Mouse (Mus musculus) liver, adult 2 months (tissue): ENCODE measurements around the gene Enox1. TPM values are rescaled to one million over a fixed set of nuclear protein-coding genes. Genes with fewer than 3 reads are reported as not detected.

Source experiments
- DNase-seq: peaks from one replicate; pipeline ENCODE4 v3.0.0-alpha.2; 2011; ENCODE audit warnings: low read depth, low spot score; ENCODE audit errors: extremely low read depth
- H3K27ac ChIP-seq: fragments of 200-500 bp; replicated peaks from 2 replicates; pipeline ENCODE4 v1.5.1; 2012; ENCODE audit warnings: low read depth, mild to moderate bottlenecking, control low read depth, inconsistent platforms, low read length; ENCODE audit not compliant: insufficient read depth
- H3K27me3 ChIP-seq: fragments of 200-500 bp; 2 replicates; pipeline ENCODE4 v1.6.1; 2012; ENCODE audit warnings: mild to moderate bottlenecking, moderate library complexity, low read length, inconsistent platforms; ENCODE audit not compliant: control insufficient read depth, insufficient read depth
- H3K36me3 ChIP-seq: fragments of 200-500 bp; 2 replicates; pipeline ENCODE4 v1.6.1; 2012; ENCODE audit warnings: low read length, inconsistent platforms; ENCODE audit not compliant: control insufficient read depth, insufficient read depth
- H3K4me1 ChIP-seq: fragments of 200-500 bp; 2 replicates; pipeline ENCODE4 v1.6.1; 2011; ENCODE audit warnings: low read length; ENCODE audit not compliant: control insufficient read depth, insufficient read depth
- H3K4me3 ChIP-seq: fragments of 200-500 bp; 2 replicates; pipeline ENCODE4 v1.5.1; 2011; ENCODE audit warnings: low read depth, mild to moderate bottlenecking, control low read depth, low read length, moderate library complexity; ENCODE audit not compliant: insufficient read depth
- H3K79me2 ChIP-seq: fragments of 200-500 bp; 2 replicates; pipeline ENCODE4 v1.6.1; 2012; ENCODE audit warnings: inconsistent platforms, mild to moderate bottlenecking, low read length, moderate library complexity; ENCODE audit not compliant: control insufficient read depth, insufficient read depth
- H3K9ac ChIP-seq: fragments of 200-500 bp; 2 replicates; pipeline ENCODE4 v1.6.1; 2012; ENCODE audit warnings: low read depth, mild to moderate bottlenecking, control low read depth, inconsistent platforms, low read length
- CTCF ChIP-seq: fragments of 200-500 bp; IDR thresholded peaks from 2 replicates; pipeline ENCODE4 v1.5.1; 2011; ENCODE audit warnings: low read depth, low read length, control low read depth
- POLR2A ChIP-seq: fragments of 200-500 bp; IDR thresholded peaks from 2 replicates; pipeline ENCODE4 v1.6.1; 2011; ENCODE audit warnings: low read length, control low read depth; ENCODE audit not compliant: insufficient read depth; ENCODE audit errors: extremely low read depth
- WGBS: fragments of 180-500 bp; shearing (Covaris S2); methylation state at CpG from one replicate; pipeline ENCODE4 v1.1.7; 2018; 5-methylcytosine and 5-hydroxymethylcytosine counted together
- polyA plus RNA-seq: library from polyadenylated mRNA; depleted of rRNA; stranded (reverse); fragments of >200 nt; gene quantifications from 2 replicates; pipeline ENCODE4 v1.2.3, GENCODE M21; 2012
- total RNA-seq: library from RNA; depleted of rRNA; stranded (reverse); fragments of >200 nt; gene quantifications from 2 replicates; pipeline ENCODE4 v1.2.3, GENCODE M21; 2014

Enox1 gene
- total and polyA plus RNA-seq, 2 experiments: 0.09 TPM; not detected in 1

DNA sequence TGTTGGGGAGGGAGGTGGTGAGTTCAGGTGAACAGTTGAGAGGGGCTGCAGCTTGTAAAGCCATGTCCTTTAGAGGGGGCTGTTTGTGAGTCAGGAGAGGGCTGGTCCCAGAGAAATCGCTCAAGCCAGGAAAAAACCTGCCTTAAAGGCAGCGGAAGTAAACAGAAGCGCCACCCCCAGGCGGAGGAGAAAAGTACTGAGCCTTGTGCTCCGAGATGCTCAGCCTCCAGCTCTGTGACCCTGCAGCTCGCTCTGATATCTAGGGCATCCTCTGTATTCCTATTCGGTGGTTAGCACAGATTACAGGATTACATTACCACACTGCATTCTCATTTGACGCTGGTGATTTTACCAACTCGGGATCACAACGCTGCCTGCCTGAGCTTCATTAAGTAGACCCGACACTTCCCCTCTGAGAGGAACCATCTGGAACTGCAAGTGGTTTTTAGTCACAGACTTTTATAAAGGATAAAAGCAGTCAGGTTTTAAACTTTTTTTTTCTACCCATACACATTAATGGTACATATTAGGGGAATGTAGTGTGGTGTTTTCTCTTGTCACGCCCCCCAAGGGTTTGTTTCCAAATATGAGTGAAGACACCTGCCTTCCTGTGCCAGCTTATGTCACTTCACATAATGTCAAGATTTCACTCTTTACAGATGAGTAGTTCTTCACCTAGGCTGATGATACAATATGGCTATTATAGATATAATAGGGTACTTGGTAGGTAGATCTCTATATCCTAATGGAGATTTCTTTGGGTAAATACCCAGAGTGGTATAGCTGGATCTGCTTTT lies 552.0 kb downstream of the Enox1 start:
- TF ChIP-seq POLR2A (no peak), CTCF (no peak)
- H3K79me2 ChIP-seq: no peaks in the 10 kb centered on the region
- WGBS: 59% methylated on average over 12 of the region's 12 CpGs
- H3K9ac ChIP-seq: no peak overlapping the region
- H3K4me1 ChIP-seq: no peaks in the 10 kb centered on the region
- no peaks in the 10 kb centered on the region for H3K36me3 ChIP-seq
- H3K27ac ChIP-seq: no peak overlapping the region
- no peaks in the 10 kb centered on the region for H3K27me3 ChIP-seq
- H3K4me3 ChIP-seq: no peak overlapping the region
- no peak for DNase-seq

DNA sequence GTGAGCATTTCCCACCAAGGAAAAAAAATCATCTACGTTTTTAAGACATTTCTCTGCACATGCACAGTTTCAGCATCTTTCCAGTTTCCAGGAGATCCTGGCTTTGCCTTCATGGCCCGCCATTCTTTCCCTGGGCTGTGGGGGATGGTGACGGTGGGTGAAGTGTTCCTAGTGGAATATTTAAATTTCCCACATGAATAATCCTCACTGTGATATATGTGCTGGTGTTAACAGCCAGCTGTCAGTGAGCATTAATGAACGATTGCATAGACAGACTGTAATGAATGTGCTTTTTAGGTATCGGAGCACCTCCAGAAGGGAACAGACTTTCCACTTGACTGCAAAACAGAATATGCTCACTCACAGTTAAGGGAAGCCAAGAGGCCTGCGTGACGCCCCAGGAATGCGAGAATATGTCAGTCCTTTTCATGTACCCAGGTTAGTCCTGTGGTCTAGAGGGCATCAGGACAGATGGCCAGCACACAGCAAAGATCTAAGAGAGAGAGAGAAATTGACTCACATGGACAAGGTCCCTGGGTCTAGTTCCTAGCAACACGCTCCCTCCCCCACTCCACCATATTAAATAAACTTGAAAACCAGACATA lies 558.5 kb downstream of the Enox1 start:
- 86% methylated on average over 9 of the region's 9 CpGs for WGBS
- no peak for DNase-seq
- no peak overlapping the region for H3K4me3 ChIP-seq
- no peaks in the 10 kb centered on the region for H3K79me2 ChIP-seq
- no peak for TF ChIP-seq POLR2A
- no peak for TF ChIP-seq CTCF
- no peaks in the 10 kb centered on the region for H3K4me1 ChIP-seq
- no peak overlapping the region for H3K27ac ChIP-seq
- H3K9ac ChIP-seq: no peak overlapping the region
- H3K36me3 ChIP-seq: no peaks in the 10 kb centered on the region
- H3K27me3 ChIP-seq: no peaks in the 10 kb centered on the region

DNA sequence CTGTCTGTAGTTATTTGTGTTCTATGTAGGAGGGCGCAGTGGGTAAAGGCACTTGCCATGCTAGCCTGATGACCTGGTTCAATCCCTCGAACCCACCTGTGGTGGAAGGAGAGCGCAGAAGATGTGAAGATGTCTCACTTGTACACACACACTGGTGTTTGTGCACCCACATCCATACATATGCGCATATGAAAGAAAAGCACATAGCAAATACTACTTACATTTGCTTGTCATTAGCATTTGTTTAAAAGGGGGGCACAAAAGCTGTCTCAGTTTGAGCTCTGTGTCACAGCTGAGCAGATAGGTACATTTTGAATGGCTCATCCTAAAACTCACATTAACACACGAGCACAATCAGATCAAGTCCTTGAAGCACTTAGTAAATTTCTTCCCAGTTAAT lies 560.4 kb downstream of the Enox1 start:
- TF ChIP-seq CTCF: no peak
- TF ChIP-seq POLR2A: no peak
- Histone ChIP-seq H3K36me3 (no peaks in the 10 kb centered on the region), H3K4me3 (no peak overlapping the region), H3K27ac (no peak overlapping the region), H3K79me2 (no peaks in the 10 kb centered on the region), H3K9ac (no peak overlapping the region), H3K27me3 (no peaks in the 10 kb centered on the region), H3K4me1 (no peaks in the 10 kb centered on the region)
- WGBS: 91% methylated on average over 5 of the region's 5 CpGs
- DNase-seq: no peak

DNA sequence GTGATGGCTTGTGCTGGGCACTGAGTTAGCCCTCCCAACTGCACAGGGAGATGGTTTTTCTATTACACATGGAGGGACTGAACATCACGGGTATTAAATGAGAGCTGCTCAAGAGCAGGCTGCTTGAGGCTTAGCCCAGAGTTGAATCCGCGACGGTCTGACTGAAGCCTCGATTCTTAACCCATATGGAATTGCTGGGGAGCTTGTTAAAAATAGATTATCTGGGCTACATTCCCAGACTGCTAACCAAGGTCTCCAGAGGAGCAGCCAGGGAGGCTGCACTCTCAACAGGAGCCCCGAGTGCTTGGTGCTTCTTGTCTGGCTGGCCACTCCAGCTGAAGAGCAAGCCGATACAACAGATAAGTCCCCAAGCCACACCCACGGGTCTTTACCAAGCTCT lies 562.3 kb downstream of the Enox1 start:
- Histone ChIP-seq H3K27ac (no peak overlapping the region), H3K4me3 (no peak overlapping the region), H3K9ac (no peak overlapping the region), H3K79me2 (no peaks in the 10 kb centered on the region), H3K36me3 (no peaks in the 10 kb centered on the region), H3K27me3 (no peaks in the 10 kb centered on the region), H3K4me1 (no peaks in the 10 kb centered on the region)
- 76% methylated on average over 8 of the region's 8 CpGs for WGBS
- DNase-seq: no peak
- TF ChIP-seq CTCF (no peak), POLR2A (no peak)

DNA sequence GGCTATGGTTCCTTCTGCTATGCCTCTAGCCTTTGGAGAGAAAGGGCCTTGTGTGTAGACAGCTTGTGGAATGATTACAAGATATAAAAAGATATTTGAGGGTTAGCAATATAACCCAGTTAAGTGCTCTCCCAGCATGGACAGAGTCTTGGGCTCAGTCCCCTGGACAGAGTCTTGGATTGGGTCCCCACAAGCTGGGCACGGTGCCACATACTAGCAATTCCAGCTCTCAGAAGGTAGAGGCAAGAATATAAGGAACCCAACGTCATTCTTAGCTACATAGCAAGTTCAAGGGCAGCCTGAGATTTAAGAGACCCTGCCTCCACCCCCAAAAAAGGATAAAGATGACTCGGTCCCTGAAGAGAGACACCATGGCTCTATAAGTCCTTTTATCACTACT lies 581.5 kb downstream of the Enox1 start:
- no peaks in the 10 kb centered on the region for H3K36me3 ChIP-seq
- no peak for DNase-seq
- no peak for TF ChIP-seq POLR2A
- no peak for TF ChIP-seq CTCF
- no peaks in the 10 kb centered on the region for H3K4me1 ChIP-seq
- H3K27me3 ChIP-seq: no peaks in the 10 kb centered on the region
- H3K79me2 ChIP-seq: no peaks in the 10 kb centered on the region
- H3K27ac ChIP-seq: no peak overlapping the region
- H3K4me3 ChIP-seq: no peak overlapping the region
- WGBS: 74% methylated on average over 3 of the region's 3 CpGs
- no peak overlapping the region for H3K9ac ChIP-seq
